Mouse (Mus musculus) brain, embryonic 18.5 days (tissue): ENCODE measurements at regions not wholly inside any gene's neighbourhood (a gene's known extent, or its start where the extent isn't known, plus 50 kb on each side); places are given as distances from the start of the nearest gene placed in this dataset.
"Not testable (repeated sequence)": the region's sequence is repeated elsewhere in the genome, so short reads cannot be mapped to it uniquely, and the experiment has no call there.

Experiments
- DNase-seq: peaks from one replicate; pipeline ENCODE4 v3.0.0-alpha.2; 2012; ENCODE audit warnings: low read depth, low spot score

DNA sequence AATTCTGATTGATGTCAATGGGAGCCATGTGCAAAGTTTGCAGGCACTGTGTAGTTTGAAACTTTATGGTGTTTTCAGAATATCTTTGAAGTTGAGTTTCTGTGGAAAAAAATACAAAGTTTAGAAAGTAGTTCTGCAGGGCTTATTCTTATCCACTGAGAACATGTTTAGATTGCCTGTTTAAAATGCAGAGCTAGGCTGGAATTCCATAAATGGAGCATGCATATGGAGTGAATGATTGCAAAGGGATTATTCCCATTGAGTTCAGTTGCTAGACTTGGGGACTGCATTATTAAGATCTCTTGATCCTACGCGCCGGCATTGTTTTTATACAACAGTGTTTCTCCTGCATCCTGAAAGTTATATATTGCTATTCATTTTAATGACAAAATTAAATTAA, 397.8 kb upstream of the Gm21833 start:
- no peak for DNase-seq

DNA sequence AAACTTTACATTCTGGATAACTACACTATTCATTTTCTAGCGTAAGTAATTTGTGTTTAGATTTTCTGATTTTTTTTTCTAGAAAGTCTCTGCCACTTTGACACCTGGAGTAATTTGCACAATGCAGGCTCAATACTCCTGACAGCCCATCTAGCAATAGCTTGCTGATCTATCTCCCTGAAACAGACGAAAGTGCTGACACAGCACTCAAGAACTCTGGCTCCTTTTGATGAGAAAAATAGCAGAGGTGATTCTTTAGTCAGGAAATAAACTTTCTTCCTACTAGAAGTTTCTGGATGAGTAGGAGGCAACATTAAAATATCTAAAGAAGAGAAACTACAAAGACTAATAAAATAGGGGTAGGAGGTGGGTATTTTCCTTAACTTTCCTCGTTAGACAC, 397.1 kb upstream of the Gm21833 start:
- DNase-seq: no peak

DNA sequence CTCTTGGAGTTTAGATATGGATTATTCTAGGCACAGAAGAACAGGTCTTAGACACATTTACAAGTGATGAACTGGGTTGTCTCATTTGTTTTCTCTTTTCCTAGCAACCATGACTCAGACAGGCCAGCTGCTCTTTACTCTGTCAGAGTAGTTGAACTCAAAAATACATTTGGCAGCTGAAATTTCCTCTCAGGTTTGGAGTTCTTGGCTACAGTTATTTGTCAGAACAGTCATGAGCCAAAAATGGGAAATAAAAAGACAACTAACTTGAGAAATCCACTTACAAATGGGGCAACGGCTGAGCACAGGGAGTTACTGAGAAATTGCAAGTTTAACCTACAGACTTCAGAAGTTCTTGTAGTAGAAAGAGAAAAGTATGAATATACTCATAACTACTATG, 396.4 kb upstream of the Gm21833 start:
- DNase-seq: no peak

DNA sequence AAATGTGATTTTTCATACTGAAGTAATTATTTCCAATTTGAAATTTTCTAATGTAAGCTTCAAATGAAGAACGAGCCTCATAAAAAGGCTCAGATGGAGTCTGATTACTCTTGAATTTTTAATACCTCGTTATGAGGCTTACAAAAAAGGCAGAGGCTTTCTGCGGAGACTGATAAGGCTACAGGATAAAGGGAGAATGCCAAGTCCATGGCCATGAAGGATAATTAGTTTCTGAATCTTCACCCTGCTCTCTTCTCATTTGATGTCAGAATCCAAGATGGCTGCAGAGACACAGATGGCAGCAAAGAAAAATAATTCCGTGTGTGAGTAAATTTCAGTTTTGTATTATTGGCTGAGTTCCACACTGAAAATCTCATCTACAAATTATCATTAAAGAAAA, 367.3 kb upstream of the Gm21833 start:
- DNase-seq: no peak

DNA sequence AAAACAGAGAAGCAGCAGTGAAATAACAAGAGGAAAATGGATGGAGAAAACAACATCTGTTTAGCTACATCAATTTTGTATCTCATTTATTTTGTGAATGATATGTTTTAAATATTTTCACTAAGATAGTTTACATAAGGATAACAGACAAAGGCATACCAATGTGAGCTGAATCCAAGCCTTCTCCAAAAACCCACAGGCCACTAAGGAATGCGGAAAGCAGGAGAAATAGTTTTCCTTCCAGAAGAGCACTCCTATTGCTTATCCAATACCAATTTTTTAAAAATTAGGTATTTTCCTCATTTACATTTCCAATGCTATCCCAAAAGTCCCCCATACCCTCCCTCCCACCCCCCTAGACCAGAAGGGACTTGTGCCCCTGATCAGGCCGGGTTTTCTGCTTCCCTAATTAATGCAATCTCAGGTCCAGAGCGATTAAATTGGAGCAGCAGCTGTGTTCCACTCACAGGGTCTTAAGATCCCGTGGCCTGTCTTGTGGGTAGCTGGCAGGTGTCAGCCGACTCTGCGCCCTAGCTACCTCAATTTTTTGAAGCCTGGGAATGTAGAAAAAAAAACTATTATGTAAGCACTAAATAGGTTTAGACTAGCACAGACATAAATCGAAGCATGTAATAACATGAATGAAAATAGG, 357.3 kb upstream of the Gm21833 start:
- no peak for DNase-seq

DNA sequence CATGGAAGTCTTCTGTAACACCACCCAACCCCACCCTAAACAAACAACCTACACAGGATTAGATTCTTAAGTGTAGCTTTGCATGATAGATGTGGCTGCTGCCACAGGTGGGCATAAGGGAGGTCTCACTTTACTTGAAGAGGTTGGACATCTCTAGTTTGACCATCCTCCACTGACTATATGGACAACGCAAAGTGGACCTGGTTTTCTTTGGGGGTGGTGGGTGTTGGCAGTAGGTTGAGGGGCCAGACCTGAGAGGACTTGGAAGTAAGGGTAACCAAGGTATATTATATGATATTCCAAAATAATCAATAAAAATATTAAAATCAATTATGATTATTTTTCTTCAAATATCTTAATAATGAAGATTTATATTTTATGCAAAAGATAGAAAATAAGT, 307.8 kb upstream of the Gm21833 start:
- no peak for DNase-seq

DNA sequence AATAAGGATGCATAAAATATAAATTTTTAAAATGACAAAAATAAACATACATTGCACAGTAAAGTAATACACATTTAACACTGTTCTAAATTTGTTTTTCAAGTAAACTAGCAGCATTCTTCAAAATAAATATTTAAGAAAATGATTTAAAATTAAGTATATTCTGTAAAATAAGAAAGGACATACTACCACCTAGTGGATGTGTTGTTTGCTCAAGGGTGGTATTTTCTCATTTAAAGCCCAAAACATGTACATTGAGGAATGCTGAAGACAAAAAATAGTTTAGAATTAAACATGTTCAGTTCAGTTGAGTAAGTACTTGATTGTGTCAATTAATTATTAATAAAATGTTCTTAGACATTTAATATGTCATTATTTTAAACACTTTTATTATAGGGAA, 306.6 kb upstream of the Gm21833 start:
- DNase-seq: peak; percentile 8

DNA sequence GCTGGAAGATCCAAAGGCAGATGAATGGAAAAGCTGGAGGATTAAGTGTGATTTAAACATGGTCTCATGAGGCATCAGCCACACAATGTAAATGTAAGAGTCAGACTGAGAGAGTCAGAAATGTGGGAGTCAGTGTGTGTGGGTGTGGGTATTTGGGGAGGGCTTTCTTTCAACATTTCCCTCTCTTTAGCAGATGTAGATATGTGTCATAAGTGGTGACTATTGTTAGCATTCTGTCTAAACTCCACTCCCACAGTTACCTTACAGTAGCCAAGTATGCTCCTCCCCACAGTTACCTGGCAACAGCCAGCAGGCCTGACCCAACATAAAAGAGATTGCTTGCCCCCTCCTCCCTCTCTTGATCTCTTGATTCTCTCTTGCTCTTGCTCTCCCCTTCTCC, 263.8 kb upstream of the Gm21833 start:
- DNase-seq: no peak

DNA sequence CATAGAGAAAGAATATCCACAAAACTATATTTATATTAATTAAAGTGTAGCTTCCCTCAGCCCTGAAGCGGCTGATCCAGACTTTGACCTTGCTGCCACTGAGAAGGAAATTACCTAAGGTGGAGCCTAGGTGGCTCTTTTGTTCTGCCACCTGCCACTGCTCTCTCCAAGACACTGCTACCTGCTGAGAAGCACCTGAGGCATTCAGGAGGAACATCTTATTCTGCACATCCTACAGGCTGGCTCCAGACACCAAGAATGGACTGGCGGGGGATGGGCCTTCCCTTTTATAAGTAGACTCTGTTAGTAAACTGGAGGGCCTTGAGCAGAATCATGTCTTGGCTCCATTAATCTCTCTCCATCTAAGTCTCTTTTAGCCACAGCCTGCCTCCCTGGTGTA, 231.7 kb upstream of the Gm21833 start:
- DNase-seq: not testable (repeated sequence)

DNA sequence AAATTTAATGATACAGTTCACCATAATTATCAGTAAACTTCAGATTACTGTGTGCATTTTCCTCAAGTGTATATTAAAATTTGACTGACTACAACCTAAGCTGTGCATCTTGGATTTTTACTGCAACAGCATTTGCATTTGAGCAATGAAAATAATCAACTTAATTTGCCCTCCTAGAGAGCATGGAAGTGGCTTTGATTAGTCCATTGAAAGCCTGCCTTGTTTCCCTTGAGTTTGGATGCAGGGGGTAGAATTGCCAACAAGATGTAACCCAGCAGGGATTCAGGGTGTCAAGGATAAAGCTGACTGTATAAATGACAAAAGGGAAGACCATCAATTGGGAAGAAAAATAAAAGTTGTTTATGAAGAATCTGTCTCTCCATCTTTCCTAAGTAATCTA, 226.1 kb upstream of the Gm21833 start:
- DNase-seq: no peak
